Mouse (Mus musculus) lung, postnatal 0 days (tissue): ENCODE results near the gene Bag5.

Experiments used
- CTCF ChIP-seq: IDR thresholded peaks from 2 replicates; pipeline ENCODE4 v1.5.1; 2016; ENCODE audit warnings: antibody characterized with exemption, mild to moderate bottlenecking
- EP300 ChIP-seq: IDR thresholded peaks from 2 replicates; pipeline ENCODE4 v1.6.1; 2016; ENCODE audit warnings: antibody characterized with exemption, mild to moderate bottlenecking, control low read depth

DNA sequence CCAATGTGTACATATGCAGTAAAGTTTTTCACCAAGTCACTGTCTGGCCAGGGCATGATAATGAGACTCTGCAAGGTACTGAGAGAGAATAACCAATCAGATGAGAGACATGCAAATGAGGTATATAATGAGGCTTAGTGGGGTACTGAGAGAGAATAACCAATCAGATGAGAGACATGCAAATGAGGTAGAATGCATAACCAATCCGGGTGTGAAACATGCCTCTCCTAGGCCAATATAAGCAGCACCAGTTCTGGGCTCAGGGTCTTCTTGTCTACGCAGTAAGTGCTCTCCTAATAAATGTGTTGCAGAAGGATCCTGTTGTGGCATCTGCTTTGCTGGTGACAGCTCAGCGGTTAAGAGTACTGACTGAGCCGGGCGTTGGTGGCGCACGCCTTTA is 3.4 kb upstream of the Bag5 start:
- TF ChIP-seq CTCF (no peak), EP300 (no peak)
